Mouse (Mus musculus) heart, postnatal 4 days (tissue): ENCODE results near the gene Slc6a9. TPM values are rescaled to one million over a fixed set of nuclear protein-coding genes. Genes with fewer than 3 reads are reported as not detected.

ENCODE experiments used
- DNase-seq: peaks from one replicate; pipeline ENCODE4 v3.0.0; 2021
- total RNA-seq, 2 experiments: library from RNA; stranded (reverse); gene quantifications; 2 replicates each; pipeline ENCODE4 v1.2.3; 2021

Gene Slc6a9
- total RNA-seq, 2 experiments from 2014 or later = 3.2 to 4.1 TPM

DNA sequence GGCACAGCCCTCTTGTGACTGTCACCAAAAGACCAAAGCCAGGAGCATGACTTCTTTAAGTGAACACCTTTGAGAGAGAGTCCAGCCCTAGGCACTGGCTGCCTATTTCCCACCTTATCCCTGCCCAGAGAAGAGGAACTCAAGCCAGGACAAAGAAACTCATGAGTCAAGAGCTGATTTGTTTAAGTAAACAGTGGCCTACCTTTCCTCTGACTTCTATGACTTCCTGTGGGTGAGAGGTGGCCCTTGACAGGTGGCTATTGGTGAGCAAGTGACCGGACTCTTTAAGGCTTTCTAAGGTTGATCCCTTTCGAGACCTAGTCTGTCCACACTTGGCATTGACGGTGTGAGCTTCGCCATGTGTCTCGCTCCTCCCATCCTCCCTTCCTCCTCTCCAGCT, 6.5 kb downstream of the Slc6a9 start:
- no peak for DNase-seq

DNA sequence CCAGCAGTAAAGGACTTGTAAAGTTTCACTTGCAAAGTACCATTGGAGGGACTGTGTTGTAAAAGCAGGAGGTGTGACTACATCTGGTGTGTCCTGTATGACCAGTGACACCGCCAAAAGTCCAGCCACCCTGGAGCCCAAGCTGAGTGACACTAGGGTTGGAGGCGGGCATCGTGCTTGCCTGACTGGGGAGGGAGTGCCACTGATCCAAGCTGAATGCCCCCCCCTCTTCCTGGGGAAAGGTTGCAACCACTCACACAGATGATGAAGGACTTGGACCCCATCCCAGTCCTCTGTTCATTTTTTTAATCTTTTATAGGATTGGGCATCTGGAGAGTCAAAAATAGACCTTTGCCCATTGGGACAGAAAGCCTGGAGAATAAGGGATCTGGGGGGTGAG, 7.3 kb downstream of the Slc6a9 start:
- no peak for DNase-seq

DNA sequence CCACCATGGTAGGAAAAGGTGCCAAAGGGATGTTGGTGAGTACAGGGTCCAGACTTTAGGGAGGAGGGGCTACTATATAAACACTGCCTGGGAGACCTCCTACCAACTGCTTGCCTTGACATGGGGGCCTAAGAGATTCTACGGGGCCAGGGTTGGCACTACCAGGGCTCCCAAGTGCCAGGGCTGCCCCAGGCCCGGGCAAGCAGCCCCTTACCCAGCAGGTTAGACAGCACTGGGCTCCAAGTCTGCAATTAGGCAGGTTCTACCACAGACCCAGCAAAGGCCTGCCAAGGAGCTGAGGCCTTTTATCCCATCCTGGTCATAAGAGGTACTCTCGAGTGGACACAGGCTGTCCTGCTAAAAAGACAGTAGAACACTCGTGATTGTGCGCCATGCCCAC, 8.8 kb downstream of the Slc6a9 start:
- DNase-seq = no peak

DNA sequence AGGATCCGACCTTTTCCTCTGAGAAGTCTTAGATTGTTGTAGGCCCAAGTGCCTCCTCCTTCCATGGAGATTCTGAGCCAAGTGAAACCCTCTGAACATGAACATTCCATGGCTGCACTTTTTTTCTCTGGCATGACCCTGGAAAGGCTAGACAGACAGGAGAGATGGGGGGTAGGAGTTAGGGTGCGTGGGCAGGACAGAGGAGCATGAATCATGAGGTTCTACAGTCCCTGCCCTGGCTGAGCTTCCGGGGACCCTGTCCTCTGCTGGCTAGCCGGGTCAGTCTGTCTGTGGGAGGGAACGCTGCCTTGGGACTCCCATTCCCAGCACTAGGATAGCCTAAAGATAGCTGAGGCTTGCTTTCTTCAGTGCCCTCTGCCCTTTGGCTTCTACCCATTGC, 10.2 kb downstream of the Slc6a9 start:
- no peak for DNase-seq

DNA sequence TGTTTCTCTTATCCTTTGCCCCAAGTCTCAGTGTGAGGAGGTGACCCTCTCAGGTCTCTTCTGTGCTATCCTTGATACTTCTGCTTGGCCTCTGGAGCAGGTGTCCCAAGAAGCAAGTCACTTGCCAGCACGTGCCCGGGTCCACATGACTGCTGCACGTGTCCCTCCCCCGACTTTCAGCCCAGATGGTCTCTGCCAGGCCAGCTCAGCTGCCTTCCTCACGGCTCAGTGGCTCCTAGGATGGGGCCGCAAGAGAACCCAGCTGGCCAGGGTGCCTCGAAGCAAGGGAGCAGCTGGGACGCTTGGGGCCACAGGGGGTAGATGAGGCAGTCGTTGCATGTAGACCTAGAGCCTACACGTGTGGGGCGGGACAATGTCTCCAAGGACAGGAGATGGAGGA, 11.0 kb downstream of the Slc6a9 start:
- DNase-seq = no peak

DNA sequence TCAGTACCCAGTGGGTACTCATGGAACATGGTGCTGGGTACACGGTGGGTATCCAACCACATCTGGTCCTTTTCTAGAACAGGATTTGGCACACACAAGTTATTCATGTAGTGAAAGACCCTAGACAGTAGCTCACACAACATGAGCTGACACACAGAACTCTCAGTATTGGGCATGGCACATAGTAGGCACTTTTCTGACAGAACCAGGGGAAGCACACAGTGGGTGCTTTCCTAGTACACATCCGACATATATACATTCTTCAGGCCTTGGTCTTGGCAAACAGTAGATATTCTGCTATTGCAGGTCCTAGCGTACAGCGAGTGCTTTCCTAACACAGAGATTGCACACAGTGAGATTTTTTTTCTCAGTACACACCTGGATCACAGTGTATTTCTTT, 12.0 kb downstream of the Slc6a9 start:
- no peak for DNase-seq

DNA sequence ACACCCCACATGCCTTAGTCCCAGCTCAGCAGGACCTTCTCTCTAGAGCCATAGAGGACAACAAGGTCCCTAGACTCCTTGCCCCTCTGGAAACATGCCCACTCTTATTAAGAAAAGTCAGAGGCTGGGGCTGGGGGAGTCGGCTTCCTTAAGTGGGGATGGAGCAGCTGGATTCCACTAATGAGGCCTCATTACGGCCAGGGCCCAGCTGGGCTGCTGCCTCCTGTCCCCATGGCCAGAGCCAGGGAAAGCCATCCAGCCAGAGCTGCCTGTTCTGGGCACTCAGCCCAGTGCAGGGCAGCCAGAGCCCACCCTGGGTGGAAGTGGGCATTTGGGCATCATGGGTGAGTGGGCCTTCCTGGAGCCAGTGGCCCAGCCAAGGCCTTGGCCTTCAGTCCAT, 12.7 kb downstream of the Slc6a9 start:
- no peak for DNase-seq

DNA sequence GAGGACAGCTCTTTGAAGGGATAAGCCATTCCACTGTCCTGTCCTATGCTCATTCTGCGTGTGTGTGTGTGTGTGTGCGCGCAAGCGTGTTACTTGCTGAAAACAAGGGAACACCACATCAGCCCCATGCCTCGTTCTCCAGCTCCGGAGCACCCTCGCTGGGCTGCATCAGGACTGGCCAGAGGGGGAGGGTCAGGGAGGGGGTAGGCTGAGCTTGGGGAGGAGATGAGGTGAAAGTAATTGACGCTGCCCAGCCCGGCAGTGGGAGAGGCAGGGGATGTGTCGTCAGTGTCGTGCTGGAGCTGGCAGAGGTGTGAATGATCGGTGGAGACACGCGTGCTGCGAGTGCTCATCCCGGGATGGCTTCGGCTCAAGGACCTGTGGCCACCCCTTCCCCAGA, 14.8 kb downstream of the Slc6a9 start:
- no peak for DNase-seq

DNA sequence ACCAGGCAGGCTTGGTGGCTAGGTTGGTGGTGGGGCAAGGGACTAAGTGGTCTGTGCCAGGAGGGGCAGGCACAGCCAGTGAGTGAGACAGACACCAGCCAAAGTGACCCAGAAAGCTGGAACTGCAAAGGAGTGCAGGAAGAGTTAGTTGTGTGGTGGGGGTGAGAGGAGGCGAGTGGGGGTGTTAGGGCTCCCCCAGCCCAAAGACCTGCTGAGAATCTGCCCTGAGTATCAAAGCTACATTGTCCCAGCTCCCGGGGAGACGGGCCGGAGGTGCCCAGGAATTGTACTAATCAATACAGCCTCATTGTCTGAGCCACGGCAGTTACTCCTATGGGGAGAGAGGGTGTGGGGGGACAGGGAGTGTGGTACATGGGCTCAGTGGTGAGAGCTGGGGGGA, 15.2 kb downstream of the Slc6a9 start:
- DNase-seq = no peak

DNA sequence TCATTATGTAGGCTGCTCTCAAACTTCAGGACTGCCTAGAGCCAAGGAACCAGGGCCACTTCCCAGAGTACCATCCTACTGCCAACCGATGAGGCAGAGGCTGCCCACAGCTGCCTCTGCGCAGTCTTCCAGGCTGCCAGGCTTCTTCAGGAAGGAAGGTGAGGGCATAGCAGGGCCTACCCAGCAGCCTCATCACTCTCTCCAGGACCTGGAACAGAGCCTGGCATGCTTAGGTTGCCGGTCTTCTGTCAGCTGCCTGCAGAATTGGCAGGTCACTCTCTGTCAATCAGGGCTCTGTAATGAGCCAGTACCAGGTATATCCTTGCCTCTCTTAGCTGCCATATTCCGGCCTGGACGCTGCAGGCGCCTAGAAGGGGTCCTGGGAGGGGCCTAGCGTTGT, 15.9 kb downstream of the Slc6a9 start:
- no peak for DNase-seq

DNA sequence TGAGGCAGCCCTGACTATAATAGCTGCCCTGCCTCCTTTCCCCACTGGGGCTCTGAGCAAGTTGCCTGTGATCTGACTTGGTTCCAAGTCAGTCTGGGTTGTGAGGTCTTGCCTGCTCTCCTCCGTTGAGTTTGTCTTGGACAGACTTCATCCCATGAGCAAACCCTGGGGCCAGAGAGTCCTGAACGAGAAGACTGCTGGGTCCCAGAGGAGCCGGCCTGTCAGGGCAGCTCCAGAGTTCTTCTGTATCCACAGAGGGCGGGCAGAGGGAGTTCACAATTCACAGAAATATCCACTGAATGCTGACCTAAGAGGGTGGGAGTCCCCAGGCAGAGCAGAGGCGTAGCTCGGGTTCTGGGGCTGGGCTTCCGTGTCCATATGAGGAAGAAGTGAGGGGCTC, 16.6 kb downstream of the Slc6a9 start:
- peak; percentile 51 for DNase-seq

DNA sequence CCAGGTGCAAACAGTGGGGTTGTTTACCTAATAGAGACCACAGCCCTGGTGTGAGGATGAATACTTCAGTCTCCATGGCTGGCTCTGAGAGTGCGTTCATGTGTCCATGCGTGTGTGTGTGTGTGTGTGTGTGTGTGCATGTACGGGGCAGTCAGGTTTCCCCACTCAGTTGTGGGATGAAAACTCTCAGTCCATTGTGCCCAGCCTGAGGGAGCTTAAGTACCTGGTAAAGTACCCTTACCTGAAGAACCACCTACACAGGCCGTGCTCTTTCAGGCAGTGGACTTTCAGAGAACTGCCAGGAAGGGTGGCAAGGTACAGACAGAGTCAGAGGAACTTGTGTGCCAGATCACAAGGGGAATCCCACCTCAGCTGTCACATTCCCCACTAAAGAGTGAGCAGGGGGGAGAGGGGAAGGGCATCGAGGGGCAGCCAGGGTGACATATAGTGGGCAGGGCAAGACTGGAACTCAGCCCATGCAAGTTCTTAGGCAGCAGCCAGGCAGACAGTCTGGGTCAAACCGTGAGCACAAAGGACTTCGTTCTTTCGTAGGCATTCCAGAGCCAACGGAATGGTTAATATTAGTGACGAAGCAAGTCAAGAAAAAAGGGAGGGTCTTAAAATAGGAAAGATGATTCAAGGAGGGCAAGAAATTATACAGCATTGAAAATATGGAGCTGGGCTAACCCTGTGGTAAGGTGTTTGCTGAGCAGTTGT, 18.0 kb downstream of the Slc6a9 start:
- no peak for DNase-seq

DNA sequence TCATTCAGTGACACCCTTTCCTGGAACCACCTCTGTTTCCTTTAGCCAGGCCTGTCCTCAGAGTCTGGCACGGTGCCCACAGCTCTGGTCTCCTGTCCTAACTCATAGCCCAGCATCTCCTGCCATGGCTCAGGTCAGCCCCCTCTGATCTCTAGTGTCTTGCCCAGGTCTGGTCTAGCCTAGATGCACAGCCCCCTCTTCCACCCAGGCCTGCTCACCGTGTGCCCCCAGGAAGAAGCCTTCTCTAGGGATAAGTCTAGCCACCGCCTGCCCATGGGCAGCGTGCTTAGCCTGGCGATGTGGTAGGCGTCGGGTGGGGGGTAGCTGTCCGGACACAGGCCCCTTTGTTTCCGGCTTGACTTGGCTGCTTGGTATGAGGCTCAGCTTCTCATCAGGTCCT, 20.8 kb downstream of the Slc6a9 start:
- peak; percentile 57 for DNase-seq

DNA sequence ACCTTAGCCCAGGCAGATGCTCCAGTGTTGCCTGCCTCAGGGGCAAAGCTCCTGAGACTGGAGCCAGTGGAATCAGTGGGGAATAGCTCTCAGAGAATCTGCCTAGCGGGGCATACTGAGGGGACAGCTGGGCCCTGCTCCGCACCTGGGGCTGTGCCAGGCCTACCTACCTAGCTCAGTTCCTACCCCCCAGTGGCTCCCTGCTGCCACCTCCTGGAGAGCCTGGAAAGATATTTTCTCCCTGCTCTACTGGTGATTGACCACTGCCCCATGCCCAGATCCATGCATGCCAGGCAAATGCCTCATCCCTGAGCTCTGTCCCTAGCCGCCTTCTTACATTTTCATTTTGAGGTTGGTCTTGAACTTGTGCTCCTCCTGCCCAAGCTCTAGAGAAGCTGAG, 24.5 kb downstream of the Slc6a9 start:
- peak; percentile 79 for DNase-seq

DNA sequence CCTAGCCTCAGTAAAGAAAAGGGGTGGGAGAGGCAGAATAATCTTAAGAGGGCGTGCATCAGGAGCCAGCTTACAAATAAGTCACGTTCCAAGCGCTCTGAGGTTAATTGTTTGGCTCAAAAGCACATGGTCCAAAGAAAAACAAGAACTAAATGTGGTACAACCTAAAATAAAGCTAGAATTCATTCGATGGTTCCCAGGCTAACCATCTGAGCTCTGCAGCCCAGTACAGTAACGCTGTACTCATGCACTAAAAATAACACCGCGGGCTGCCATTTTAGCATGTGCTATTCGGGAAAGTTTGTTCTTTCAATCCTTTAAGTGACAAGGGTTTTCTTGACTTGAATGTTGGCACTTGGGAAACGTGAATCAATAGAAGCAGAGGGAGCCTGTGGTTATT, 26.3 kb downstream of the Slc6a9 start:
- DNase-seq = no peak

DNA sequence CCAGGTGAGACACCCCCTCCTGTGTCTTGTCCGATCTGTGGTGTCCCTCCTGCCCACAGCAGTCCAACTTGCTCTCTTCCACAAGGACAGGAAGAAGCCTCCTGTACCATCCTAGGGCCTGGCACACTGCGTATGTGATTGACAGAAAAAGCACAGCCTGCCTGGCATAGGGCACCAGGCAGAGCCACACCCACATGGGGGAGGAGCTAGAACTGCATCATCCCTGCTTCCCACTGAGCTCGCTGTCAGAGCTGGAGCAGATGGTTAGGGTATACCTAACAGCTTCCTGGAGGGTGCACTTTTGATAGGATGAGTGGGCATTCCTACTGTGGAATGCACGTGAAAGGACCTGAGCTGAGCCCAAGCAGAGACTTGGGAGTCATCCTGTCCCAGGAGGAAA, 28.5 kb downstream of the Slc6a9 start:
- peak; percentile 27 for DNase-seq

DNA sequence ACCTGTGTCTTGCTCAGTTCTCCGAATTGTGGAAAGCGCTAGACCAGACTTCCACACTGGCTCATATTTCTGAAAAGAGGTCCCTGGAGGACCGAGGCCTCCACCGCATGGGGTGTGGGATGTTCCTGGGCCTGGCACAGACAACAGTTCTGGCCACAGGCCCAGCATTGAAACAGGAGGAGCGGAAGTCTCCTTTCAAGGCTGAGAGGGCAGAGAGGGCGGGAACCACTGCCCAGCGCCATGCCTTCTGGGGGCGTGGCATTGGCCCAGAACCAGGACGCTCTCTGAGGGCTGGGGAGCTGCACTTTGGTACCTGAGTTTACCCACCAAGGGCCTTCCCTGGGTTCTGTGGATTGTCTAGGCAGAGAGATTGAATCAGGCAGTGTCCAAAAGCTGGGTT, 31.8 kb downstream of the Slc6a9 start:
- DNase-seq = peak; percentile 81

DNA sequence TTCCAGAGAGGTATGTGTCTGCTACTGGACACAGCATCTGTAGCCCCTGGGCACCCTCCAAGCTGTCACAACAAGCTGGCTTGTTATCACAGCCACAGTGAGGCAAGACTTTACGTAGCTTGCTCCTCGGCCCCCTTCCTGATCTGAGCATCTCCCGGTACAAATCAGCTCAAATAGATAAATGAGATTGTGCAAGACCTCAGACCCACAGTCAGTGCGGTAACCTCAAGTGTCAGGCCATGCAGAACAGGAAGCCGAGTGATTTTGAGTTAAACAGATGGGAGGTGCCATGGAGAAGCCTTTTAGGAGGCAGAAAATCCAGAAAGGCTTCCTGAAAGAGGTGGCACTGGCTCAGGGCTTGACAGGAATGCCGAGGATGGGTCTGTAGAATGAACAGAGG, 32.7 kb downstream of the Slc6a9 start:
- DNase-seq = no peak

DNA sequence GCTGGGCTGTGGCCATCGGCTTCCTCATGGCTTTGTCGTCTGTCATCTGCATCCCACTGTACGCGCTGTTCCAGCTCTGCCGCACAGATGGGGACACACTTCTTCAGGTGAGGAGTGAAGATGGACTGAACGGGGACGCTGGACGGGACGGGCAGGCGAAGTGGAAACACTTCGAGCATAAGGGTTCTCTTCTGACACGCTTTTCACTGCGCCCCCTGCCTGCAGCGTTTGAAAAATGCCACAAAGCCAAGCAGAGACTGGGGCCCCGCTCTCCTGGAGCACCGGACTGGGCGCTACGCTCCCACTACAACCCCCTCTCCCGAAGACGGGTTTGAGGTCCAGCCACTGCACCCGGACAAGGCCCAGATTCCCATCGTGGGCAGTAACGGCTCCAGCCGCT, 33.5 kb downstream of the Slc6a9 start:
- DNase-seq = peak; percentile 78

DNA sequence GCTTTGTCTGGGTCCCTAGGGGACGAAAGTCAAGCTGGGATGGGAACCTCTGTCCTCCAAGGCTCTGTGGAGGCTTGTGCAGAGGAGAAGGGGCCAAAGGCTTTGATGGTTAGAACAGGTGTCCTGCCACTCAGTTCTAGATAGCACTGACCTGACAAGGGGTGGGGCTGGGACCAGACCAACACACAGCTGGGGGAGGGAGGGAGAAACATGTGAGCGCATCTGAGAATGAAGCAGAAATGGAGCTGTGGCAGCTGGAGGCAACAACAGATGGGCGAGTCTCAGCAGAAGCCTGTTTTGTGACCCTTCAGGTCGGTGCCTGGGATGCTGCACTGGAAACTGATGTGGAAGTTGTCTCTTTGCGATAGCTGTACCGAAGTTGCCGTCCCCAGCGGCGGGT, 35.0 kb downstream of the Slc6a9 start:
- DNase-seq = no peak

DNA sequence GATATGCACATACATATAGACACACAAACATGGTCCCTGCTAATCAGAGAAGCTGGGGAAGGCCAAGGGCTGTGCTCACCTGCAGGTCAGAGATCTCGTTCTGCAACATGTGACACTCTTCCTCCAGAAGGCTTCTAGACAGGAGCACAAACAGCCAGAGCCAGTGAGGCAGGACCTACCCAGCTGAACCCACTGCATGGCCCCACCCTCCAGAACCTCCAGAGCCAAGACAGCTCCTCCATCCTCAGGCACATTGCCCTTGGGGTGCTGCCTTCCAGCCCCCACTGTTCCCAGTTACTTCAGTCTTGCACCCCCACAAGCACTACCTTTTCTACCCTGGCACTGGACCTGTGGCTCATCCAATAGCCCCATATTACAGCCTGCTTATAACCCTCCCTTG, 36.1 kb downstream of the Slc6a9 start:
- no peak for DNase-seq

DNA sequence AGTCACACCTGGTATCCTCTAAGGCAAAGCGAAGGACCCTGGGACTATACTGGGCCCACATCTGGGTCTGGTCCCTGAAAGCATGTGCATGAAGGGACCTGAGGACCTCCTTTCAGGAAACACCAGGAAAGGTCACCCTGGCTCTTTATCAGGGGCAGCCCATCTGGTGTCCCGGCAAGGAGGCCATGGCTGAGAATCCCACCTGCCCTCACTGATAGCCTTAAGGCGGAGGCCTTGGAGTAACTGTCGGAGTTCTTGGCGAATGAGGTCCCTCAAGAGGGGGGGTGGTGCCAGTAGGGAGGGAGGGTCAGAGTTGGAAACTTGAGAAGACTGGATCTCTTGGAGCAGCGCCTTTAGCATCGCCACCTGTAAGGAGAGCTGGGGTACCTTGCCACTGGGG, 37.5 kb downstream of the Slc6a9 start:
- DNase-seq = no peak

DNA sequence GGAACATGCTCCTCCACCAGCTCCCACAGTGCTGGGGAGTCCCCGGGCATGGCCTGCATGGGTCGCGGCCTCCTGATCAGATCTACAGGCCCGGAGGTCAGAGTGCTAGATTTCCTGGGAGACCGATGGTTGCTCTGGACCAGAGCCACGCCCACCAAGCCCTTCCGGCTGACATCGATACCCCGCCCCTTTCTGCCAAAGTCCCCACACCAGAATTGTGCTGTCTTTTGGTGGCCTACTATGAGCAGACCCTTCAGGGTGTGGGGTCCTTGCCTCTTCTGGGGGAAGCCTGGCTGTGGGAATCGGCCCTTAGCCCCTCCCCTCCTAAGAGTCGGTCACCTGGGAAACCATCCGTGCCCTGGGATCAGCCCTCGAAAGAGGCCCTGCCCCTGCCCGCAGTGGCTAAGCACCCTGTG, 38.2 kb downstream of the Slc6a9 start, which contains the start of gene Ccdc24:
Gene Ccdc24, minus strand, starts transcription at position 87 of the 416 bp plus-strand sequence.
- DNase-seq = no peak

DNA sequence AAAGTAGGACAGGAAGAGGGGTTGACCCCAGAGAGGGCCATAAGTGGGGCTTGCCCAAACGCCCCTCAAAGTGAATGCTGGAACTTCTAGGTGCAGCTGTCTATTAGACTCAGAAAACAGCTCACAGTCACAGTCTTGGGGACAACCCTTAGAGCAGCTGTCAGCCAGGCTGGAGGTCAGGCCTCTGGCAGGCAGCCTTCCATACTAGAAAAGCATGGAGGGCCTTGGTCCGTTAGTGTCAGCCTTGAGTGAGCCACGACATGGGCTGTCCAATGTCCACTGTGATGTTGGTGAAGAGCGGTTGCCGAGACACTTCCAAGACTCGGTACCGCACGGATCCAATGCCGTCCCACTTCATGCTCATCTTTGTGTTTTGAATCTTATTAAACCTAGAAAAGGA, 39.3 kb downstream of the Slc6a9 start:
- DNase-seq = no peak

DNA sequence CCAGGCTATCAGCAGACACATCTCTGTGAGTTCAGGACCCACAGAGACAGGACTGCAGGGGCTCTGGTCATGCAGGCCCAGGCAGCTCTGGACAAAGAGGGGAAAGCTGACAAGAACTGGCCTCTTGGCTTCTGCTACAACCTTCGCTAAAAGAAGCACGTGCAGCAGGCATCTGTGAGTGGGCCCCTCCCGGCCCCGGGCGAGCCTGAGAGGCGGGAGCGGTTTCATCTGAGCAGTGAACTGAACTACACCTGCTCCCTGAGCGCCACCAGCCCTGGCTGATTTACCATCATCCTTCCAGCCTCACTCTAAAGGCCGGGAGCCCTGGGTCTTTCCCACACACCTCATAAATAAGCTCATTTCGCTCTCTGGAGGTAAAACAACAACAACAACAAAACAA, 44.0 kb downstream of the Slc6a9 start:
- no peak for DNase-seq
